Mouse (Mus musculus): ENCODE measurements around the gene Hnrnpl. TPM values are rescaled to one million over a fixed set of nuclear protein-coding genes. Genes with fewer than 3 reads are reported as not detected.

The Hnrnpl gene
- 59.9 and 81.2 TPM in 2 replicates for polyA plus RNA-seq (2021; fragmentation: Nextera tagmentation)
- long read RNA-seq, experiment 1, partial matches to known transcripts: 10 of 11 reads
- long read RNA-seq, experiment 1, other reads (novel, unspliced or antisense): 0 of 11 reads
- long read RNA-seq, experiment 2, partial matches to known transcripts: 3 of 4 reads
- long read RNA-seq, experiment 2, other reads (novel, unspliced or antisense): 0 of 4 reads

DNA sequence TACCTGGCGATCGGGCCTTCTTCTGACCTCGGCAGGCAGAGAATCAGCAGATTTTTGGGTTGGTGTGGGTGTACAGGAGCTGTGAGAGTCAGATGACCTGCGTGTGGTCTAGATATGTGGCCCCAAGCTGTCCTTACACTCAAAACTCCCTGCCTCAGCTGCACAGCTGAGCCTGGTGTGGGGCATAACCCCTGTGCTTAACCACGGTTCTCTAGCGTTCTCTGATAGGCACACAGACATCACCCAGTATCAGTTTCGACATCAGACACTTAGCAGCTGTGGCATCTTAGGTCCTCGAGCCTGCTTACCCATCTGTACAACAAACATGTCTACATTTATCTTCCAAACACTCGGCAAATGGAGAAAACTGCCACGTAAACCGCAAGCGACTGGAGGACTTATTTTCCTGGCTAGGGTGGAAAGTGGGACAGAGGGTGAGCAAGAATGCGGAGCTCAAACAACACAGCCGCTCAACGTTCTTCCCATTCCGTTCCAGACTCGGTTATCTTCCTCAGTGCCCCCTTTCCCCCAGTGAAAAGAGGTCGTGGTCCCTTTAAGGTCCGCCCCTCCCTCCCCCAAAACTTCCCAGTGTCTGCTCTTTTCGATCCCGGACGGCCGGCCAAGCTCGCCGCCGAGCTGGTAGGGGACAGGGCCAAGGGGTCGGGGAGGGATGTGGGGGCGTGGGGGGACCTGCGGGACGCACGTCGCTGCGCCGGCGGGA lies at the start of gene Hnrnpl:
TSS of gene Hnrnpl (plus strand) at position 321 of the 721 bp plus-strand sequence.

DNA sequence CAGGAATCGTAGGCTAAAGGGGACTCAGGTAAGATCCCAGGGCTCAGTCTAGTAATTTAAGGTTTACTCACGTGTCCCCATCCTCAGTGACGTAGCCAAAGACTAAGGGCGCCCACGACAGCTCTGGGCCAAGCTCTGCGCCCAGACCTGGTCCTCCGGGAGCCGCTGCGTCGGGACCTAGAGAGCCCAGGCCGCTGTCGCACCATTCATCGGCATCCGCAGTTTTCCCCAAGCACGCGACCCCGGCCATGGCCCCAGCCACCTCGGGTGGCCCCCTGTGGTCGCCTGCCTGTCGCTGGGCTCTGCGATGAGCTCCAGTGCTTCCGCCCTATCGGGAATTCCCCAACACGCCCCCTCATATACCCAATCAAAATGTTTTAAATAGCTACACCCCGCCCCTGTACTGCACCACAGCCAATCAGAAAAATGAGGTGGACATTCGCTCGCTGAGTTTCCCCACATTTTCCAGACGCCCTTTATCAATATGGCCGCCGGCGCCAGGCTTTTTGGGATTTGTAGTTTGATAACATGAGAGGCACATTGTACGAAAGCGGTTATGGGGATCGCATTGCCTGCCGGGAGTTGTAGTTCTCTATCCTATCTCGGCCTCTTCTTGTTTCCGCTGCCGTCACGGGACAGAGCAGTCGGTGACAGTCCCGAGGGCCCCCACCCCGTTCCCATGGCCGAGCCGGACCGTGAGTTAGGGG lies 42.0 kb upstream of the Hnrnpl start, which contains the start of gene Sirt2:
TSS of gene Sirt2 (plus strand) at position 563 of the 707 bp plus-strand sequence.

DNA sequence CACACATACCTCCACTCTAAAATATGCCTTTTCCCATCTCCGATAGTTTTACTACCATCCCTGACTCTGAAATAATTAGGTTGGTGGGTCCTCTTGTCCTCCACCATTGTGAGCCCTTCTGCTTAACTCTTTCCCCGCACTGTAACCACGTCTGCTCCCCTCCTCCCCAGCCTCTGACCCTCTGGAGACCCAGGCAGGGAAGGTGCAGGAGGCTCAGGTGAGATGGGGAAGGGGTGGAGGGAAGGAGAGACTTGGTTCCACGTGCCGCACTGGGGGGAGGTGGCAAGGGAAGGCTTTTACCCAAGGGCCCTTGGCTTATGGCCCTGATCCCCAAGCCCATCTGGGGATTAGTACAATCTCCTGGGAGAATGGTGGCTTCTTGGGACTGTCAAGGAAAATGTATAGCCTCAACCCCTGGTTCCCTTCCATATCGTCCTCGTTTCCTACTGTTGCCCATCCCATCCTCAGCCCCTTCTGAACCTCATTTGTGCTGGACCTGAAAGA lies 40.8 kb upstream of the Hnrnpl start, which contains the start of gene Nfkbib:
TSS of gene Nfkbib (minus strand) at position 51 of the 504 bp plus-strand sequence.

DNA sequence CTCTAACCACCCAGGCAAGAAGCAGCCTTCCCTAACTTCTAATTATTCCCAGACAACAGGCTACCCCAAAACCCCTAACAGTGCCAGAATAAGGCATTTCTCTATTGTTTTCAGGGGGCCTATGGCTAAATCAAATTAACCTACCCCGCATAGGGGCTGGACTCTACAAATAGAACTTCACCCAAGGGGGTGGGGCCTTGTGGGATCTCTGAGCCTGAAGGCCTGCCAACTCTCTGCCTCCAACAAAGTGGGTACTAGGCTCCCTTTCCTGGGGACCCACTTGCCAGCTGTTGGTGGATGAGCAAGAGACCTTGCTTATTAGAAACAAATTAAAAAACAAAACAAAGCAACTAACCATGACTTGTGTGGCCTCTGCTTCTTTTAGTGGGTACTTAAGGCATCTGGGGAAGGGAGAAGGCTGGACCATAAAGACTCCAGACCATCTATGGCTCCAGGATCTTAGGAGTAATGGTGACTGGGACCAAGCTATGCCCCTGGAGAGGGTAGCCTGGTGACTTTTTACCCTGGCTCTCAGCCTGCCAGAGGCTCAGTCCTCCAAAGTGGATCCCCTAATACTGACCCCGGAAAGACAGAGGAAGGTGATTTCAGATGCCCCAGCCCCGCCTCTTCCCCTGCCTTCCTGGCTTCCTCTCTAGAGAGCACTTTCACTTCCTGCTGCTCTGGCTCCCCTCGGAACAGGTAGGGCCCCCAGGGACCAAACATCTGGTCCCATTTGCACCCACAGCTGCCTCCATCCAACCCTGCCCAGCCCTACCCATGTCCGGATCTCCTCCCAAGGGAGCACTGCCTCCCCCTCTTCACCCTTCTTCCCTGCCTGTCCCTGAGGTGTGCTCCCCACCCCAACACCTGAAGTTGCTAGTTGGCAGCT lies 19.8 kb upstream of the Hnrnpl start, which contains the start of gene Rinl:
TSS of gene Rinl (plus strand) at position 663 of the 889 bp plus-strand sequence.

DNA sequence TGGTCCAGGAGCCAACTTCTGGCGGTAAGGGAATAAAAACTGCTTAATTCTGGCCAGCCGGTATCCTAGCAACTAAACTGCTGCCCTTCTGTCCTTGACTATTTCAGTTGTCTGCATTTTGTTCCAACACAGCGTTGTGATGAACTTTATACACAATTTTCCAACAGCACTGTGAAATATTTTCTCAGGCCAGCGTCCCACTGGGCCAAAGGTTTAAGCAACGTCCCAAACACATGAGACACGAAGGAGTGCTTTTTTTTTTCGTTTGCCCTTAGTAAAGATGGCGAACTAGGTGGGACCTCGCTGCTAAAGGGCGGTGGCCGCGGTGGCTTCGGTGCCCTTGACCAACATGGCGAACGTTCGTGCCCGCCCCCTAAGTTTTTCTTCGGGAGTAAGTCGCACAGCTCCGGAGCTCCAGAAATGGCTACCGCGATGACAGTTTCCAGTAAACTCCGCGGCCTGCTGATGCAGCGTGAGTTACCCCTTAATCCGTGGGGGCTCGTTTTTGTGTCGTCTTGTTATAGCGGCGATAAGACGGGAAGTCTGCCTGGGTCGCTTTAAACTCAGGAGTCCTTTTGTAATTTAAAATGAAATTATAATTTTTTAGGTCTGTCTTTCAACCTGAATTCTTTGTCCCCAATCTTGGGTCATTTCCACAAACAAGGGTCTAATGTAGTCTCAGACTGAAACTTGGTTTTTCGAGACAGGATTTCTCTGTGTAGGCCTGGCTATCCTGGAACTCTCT lies 16.8 kb downstream of the Hnrnpl start, which contains the start of gene Ech1:
TSS of gene Ech1 (plus strand) at position 277 of the 745 bp plus-strand sequence.

DNA sequence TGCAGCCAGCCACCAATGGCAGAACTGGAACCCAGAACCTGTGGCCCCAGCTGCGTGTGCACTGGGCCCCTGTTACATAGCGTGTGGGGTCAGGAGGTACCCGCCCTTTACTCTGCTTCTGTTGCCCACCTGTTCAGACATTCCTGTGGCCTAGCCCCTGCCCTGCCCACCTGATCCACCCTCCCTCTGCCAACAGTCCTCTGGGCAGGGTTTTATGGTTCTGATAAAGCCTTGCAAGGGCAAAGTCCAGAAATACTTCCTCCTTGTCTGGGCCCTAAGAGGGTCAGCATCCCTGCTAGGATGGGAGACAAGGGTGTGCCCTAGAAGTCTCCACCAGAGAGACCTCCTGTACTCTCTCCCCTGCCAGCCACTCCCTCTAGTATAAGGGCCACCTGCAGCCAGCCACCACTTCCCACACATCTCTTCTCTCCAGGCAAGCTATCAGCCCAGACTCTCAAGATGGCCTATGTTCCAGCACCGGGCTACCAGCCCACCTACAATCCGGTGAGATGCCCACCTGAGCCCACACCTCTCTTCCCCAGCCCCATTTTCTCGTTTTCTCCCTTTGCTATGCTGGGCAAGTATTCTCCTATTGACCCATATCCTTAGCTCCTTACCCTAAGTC lies 25.5 kb downstream of the Hnrnpl start, which contains the start of gene Lgals4:
TSS of gene Lgals4 (plus strand) at position 132 of the 625 bp plus-strand sequence.

DNA sequence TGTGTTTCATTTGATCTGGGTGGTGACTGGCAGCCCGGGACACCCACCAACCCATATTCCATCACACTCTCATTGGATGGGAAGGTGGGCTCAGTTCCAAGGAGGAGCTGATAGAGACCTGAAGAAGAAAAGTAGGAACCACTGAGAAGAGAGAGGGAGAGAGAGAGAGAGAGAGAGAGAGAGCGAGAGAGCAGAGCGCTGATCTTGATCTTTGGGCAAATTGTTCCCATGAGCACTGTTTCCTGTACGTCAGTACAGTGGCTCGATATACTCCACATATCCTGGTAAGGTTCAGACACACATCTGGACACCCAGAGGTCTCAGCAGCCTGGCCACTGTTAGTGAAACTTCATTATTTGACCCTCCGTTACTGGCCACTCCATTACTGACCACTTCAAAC lies 55.2 kb downstream of the Hnrnpl start, which contains the start of gene Lgals7:
TSS of gene Lgals7 (plus strand) at position 314 of the 400 bp plus-strand sequence.

Other genes with a start within 250 kb of the Hnrnpl start
- gene Samd4b, start 210.4 kb upstream of the Hnrnpl start, polyA plus RNA-seq (2021; fragmentation: Nextera tagmentation): 9.2 and 10.0 TPM in 2 replicates
- 6.1 and 6.2 TPM in 2 replicates for gene Pak4, start 210.4 kb upstream of the Hnrnpl start, polyA plus RNA-seq (2021; fragmentation: Nextera tagmentation)
- 1.0 and 1.2 TPM in 2 replicates for gene Acp7, start 177.2 kb upstream of the Hnrnpl start, polyA plus RNA-seq (2021; fragmentation: Nextera tagmentation)
- 11.9 and 13.0 TPM in 2 replicates for gene Fbxo27, start 115.7 kb upstream of the Hnrnpl start, polyA plus RNA-seq (2021; fragmentation: Nextera tagmentation)
- gene Fbxo17, start 91.7 kb upstream of the Hnrnpl start, polyA plus RNA-seq (2021; fragmentation: Nextera tagmentation): 2.4 and 2.6 TPM in 2 replicates
- gene Mrps12, start 66.7 kb upstream of the Hnrnpl start, polyA plus RNA-seq (2021; fragmentation: Nextera tagmentation): 263 and 268 TPM in 2 replicates
- gene Sars2, start 66.5 kb upstream of the Hnrnpl start, polyA plus RNA-seq (2021; fragmentation: Nextera tagmentation): 11.6 and 13.2 TPM in 2 replicates
- 0.69 and 1.0 TPM in 2 replicates for gene Ccer2, start 52.4 kb upstream of the Hnrnpl start, polyA plus RNA-seq (2021; fragmentation: Nextera tagmentation)
- gene Sirt2, start 41.8 kb upstream of the Hnrnpl start, polyA plus RNA-seq (2021; fragmentation: Nextera tagmentation): 156 and 178 TPM in 2 replicates
- gene Nfkbib, start 41.0 kb upstream of the Hnrnpl start, polyA plus RNA-seq (2021; fragmentation: Nextera tagmentation): 53.0 and 54.7 TPM in 2 replicates
- 2.7 and 3.0 TPM in 2 replicates for gene Rinl, start 19.6 kb upstream of the Hnrnpl start, polyA plus RNA-seq (2021; fragmentation: Nextera tagmentation)
- gene Ech1, start 16.7 kb downstream of the Hnrnpl start, polyA plus RNA-seq (2021; fragmentation: Nextera tagmentation): 166 and 175 TPM in 2 replicates
- gene Lgals4, start 25.3 kb downstream of the Hnrnpl start, polyA plus RNA-seq (2021; fragmentation: Nextera tagmentation): 0.19 and 0.28 TPM in 2 replicates
- gene Lgals7, start 55.3 kb downstream of the Hnrnpl start, polyA plus RNA-seq (2021; fragmentation: Nextera tagmentation): 0.39 TPM in 1 of 2 replicates, not detected in the other
- 0.29 and 0.36 TPM in 2 replicates for gene Capn12, start 72.9 kb downstream of the Hnrnpl start, polyA plus RNA-seq (2021; fragmentation: Nextera tagmentation)
- gene Actn4, start 153.8 kb downstream of the Hnrnpl start, polyA plus RNA-seq (2021; fragmentation: Nextera tagmentation): 90.7 and 101 TPM in 2 replicates
- 580 and 617 TPM in 2 replicates for gene Eif3k, start 173.3 kb downstream of the Hnrnpl start, polyA plus RNA-seq (2021; fragmentation: Nextera tagmentation)
- 0.26 and 0.45 TPM in 2 replicates for gene Map4k1, start 173.5 kb downstream of the Hnrnpl start, polyA plus RNA-seq (2021; fragmentation: Nextera tagmentation)

All from layer of hippocampus, adult 6 months (tissue).